Mouse (Mus musculus): ENCODE measurements around the gene Alyref. TPM values are rescaled to one million over a fixed set of nuclear protein-coding genes. Genes with fewer than 3 reads are reported as not detected.
A peak's percentile ranks its signal among the peaks of the same experiment; 100 is the strongest.
"Not testable (repeated sequence)": the region's sequence is repeated elsewhere in the genome, so short reads cannot be mapped to it uniquely, and the experiment has no call there.

Alyref gene
- polyA plus RNA-seq, 1 experiment, result not detected

DNA sequence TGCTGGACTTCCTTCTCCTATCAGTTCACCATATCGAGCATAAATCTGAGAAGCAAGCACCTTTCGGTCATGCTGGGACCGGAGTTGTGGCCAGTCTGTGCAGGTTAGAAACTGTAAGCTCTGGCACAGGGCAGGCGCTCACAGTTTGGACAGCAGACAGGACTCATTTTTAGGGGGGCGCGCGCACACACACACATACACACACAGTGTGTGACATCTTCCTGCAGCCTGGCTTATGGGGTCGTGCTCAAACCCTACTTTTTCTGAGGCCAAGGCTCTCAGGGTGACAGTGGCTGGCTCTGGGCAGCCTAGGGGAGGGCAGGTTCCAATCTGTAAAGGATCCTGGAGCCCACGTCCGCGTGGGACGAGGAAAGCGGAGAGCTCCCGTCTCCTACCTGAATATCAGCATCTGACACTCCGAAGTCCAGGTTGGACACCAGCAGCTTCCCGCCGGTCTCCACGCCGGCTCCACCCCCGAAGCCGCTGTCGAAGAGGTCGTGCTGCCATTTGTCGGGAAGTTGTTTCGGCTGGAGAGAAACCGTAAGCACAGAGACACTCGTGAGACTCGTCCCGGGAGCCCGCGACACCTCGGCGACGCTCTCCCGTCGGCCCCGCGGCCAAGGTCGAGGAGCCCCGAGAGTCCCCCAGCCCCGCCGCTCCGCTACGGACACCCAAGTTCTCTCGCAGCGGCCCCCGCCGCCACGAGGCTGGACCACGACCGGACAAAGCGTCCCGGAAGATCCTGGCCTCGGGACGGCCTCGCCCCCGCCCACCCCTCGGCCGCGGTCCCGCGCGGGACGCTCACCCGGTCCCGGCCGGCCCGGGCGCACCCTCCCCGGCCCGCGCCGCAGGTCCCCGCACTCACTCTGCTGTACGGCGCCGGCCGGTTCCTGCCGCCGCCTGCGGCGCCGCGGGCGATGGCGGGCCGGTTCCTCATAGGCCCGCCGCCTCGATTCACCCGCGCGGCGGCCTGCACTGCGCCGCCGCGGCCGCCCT lies 627 bp downstream of the Alyref start:
- WGBS, result 4% methylated on average over 99 of the region's 99 CpGs
- H3K4me1 ChIP-seq (ENCODE audit: control insufficient read depth, insufficient read depth, low read length), result peaks cover 16% of the 10 kb centered on the region
- peak overlapping the region; percentile 86 for H3K4me3 ChIP-seq (ENCODE audit: insufficient read depth, low read depth, low read length)
- TF ChIP-seq CTCF (IDR thresholded peaks at IDR 0.05; ENCODE audit: insufficient read depth, low read depth, low read length), result no peak
- no peak for TF ChIP-seq POLR2A (IDR thresholded peaks at IDR 0.05; ENCODE audit: insufficient read depth, low read depth, low read length)
- no peak overlapping the region for H3K27ac ChIP-seq (ENCODE audit: insufficient read depth, low read depth, low read length)

DNA sequence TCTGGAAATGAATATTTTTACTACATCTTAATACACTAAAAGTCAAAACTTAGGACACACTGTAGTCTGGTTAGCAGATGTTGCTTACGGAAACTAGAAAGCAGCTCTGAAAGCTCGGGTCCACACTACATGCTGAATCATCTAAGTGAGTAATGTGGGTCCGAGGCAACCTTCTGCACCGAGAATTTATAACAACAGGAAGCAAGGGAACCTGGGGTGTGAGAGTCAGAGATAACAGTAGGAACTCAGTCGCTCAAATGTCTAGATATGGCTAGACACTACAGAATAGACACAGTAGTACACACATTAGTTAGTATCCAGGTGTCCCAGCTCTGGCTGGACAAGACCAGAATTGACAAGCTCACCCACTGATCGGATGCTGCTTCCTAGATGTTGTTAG lies 9.6 kb downstream of the Alyref start:
- 85% methylated on average over 6 of the region's 6 CpGs for WGBS
- Histone ChIP-seq H3K27ac (ENCODE audit: insufficient read depth, low read depth, low read length) (no peak overlapping the region), H3K4me3 (ENCODE audit: insufficient read depth, low read depth, low read length) (no peak overlapping the region), H3K4me1 (ENCODE audit: control insufficient read depth, insufficient read depth, low read length) (no peaks in the 10 kb centered on the region)
- TF ChIP-seq POLR2A (IDR thresholded peaks at IDR 0.05; ENCODE audit: insufficient read depth, low read depth, low read length) (no peak), CTCF (IDR thresholded peaks at IDR 0.05; ENCODE audit: insufficient read depth, low read depth, low read length) (no peak)

DNA sequence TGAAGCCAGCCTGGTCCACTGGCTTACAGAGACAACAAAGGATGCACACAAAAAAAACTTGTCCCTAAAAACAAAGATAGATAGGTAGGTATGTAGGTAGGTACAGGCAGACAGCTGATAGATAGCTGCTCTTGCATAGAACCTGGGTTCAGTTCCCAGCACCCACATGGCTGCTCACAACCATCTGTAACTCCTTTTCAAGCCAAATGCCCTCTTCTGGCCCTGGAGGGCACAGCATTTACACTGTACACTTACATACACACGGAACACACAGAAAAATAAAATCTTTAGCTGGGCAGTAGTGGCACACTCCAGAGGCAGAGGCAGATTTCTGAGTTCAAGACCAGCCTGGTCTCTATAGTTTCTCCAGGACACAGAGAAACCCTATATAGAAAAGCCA lies 14.2 kb downstream of the Alyref start:
- Histone ChIP-seq H3K4me1 (ENCODE audit: control insufficient read depth, insufficient read depth, low read length) (peaks cover 20% of the 10 kb centered on the region), H3K4me3 (ENCODE audit: insufficient read depth, low read depth, low read length) (no peak overlapping the region), H3K27ac (ENCODE audit: insufficient read depth, low read depth, low read length) (no peak overlapping the region)
- no peak for TF ChIP-seq CTCF (IDR thresholded peaks at IDR 0.05; ENCODE audit: insufficient read depth, low read depth, low read length)
- no peak for TF ChIP-seq POLR2A (IDR thresholded peaks at IDR 0.05; ENCODE audit: insufficient read depth, low read depth, low read length)
- WGBS, result 96% methylated on average over 1 of the region's 1 CpGs

DNA sequence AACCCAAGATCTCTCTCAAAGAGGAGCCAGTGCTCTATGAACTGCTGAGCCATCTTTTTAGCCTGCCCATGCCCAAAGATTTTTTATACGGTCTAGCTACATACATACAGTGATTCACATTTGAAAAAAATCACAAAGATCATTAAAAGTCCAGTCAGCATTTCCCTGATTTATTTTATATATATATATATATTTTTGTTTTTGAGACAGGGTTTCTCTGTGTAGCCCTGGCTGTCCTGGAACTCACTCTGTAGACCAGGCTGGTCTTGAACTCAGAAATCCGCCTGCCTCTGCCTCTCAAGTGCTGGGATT lies 15.2 kb downstream of the Alyref start:
- not testable (repeated sequence) for H3K4me3 ChIP-seq (ENCODE audit: insufficient read depth, low read depth, low read length); H3K27ac ChIP-seq (ENCODE audit: insufficient read depth, low read depth, low read length)
- 97% methylated on average over 2 of the region's 2 CpGs for WGBS
- peaks cover 20% of the 10 kb centered on the region for H3K4me1 ChIP-seq (ENCODE audit: control insufficient read depth, insufficient read depth, low read length)

DNA sequence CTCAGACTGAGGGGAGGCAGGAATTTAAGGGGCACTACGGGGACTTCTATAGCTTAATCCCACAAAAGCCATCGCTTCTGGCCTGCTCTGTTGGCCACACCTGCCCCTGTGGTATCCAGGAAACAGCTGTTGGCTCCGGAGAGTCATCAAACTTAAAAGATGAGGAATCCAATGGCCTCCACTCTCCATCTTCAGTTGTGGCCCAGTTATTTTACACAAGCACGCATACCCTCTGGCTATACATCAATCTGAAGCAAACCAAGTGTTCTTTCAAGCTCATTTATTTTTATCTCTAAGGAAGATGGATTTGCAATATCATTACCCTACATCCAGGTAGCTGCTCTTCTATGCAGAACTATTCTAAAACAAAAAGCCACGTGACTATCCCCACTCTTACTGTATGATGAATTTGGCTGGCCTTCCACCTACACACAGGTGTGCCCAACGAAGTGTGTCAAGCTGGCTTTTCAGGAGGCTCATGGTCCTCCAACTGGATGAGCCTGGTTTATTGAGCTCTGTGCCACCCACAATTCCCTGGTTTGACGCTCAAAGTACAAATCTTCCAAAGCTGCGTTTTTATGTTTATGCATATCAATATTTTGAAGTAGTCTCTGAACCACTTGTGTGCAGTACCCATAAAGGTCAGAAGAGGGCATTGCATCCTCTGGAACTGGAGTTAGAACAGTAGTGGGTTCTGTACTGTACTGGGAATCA lies 15.7 kb downstream of the Alyref start:
- H3K27ac ChIP-seq (ENCODE audit: insufficient read depth, low read depth, low read length), result peak overlapping the region; percentile 85
- TF ChIP-seq CTCF (IDR thresholded peaks at IDR 0.05; ENCODE audit: insufficient read depth, low read depth, low read length) (no peak), POLR2A (IDR thresholded peaks at IDR 0.05; ENCODE audit: insufficient read depth, low read depth, low read length) (no peak)
- H3K4me3 ChIP-seq (ENCODE audit: insufficient read depth, low read depth, low read length), result peak overlapping the region; percentile 71
- H3K4me1 ChIP-seq (ENCODE audit: control insufficient read depth, insufficient read depth, low read length), result peaks cover 20% of the 10 kb centered on the region
- WGBS, result 67% methylated on average over 8 of the region's 8 CpGs

DNA sequence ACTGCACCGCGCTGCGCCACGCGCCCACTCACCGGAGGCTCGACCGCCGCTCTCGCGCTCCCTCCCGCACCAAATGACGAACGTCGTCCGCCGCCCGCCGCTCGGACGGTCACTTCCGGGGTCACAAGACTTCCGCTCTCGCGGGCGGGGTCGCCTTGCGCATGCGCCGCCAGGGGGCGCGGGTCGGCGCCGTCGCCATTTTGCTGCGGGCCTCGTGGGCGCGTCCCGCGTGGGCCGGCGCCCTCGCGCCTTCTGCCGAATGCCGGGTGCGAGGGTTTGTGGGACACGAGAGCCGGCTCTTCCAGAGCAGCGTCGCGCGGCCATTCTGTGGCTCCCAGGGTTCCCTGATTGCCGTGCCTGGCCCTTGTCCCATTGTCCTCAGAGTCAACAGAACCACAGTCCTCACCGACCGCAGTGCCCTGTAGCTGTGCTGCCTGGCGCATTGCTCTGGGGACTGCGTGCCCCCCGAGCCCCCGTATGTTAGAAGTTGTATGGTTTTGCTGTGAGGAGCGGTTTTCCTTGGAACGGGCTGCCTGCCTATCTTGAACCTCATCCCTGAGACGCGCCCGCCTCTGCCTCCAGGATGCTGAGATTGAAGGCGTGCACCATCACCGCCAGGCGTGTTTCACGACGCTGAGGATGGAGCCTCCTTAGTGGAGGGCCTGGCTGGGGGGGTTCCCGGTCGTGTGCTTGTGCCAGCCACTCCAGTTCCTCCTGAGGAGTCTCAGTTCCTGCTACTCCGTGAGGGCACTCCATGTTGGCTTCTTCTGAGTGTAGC lies 16.5 kb downstream of the Alyref start, which contains the start of gene Arhgdia:
Arhgdia (minus strand) TSS at position 135 of the 778 bp plus-strand sequence.
- Histone ChIP-seq H3K27ac (ENCODE audit: insufficient read depth, low read depth, low read length) (peak within 1 kb of the TSS; percentile 85), H3K4me3 (ENCODE audit: insufficient read depth, low read depth, low read length) (peak within 1 kb of the TSS; percentile 71), H3K4me1 (ENCODE audit: control insufficient read depth, insufficient read depth, low read length) (peaks cover 20% of the 10 kb centered on the region)
- TF ChIP-seq CTCF (IDR thresholded peaks at IDR 0.05; ENCODE audit: insufficient read depth, low read depth, low read length), result 0 out of 2 replicates have a peak, but pooled peaks have one; percentile 12
- TF ChIP-seq POLR2A (IDR thresholded peaks at IDR 0.05; ENCODE audit: insufficient read depth, low read depth, low read length), result peak; percentile 96
- WGBS, result 3% methylated on average over 73 of the region's 75 CpGs

DNA sequence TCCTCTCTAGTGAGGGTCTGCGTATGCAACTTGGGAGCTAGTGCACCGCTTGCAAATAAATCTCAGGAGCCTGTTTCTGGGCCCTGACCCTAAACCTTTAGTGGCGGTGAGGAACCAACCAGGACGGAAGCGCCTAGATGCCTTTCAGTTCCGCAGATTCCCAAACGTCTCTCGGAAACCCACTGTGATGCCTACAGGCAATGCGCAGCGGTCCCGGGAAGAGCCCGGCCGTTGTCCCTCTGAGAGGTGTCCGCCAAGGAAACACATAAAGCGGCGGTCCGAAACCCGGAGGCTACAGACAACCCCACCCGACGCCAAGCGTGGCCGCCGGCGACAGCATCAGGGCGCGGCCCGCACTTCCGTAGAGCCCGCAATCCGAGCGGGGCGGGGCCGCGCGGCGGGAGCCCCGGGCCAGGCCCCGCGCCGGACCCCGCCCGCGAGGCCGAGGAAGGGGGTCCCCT lies 17.3 kb downstream of the Alyref start:
- TF ChIP-seq CTCF (IDR thresholded peaks at IDR 0.05; ENCODE audit: insufficient read depth, low read depth, low read length), result 0 out of 2 replicates have a peak, but pooled peaks have one; percentile 8
- no peak for TF ChIP-seq POLR2A (IDR thresholded peaks at IDR 0.05; ENCODE audit: insufficient read depth, low read depth, low read length)
- peak overlapping the region; percentile 71 for H3K4me3 ChIP-seq (ENCODE audit: insufficient read depth, low read depth, low read length)
- WGBS, result 6% methylated on average over 39 of the region's 44 CpGs
- H3K27ac ChIP-seq (ENCODE audit: insufficient read depth, low read depth, low read length), result no peak overlapping the region
- H3K4me1 ChIP-seq (ENCODE audit: control insufficient read depth, insufficient read depth, low read length), result peaks cover 20% of the 10 kb centered on the region

DNA sequence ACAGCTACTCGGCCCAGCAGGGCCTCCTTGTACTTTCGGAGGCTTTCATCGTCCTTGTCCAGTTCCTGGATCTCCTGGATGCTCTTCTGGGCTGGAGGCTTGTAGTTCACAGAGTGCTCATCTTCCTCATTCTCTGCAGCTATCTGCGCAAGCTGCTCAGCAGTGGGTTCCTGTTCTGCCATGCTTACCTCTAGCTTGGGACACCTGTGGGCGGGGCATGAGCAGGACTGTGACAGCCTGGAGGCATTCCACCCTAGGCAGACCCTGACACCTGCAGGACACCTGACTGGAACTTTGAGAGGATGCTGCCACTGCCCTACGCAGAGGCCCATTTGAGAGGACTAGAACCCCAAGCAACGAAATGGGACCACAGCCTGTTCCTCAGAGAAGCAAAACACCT lies 18.0 kb downstream of the Alyref start:
- 50% methylated on average over 7 of the region's 7 CpGs for WGBS

More for the DNA sequence above, 18.0 kb downstream of the Alyref start:
- TF ChIP-seq POLR2A (IDR thresholded peaks at IDR 0.05; ENCODE audit: insufficient read depth, low read depth, low read length), result no peak
- TF ChIP-seq CTCF (IDR thresholded peaks at IDR 0.05; ENCODE audit: insufficient read depth, low read depth, low read length), result no peak
- Histone ChIP-seq H3K4me3 (ENCODE audit: insufficient read depth, low read depth, low read length) (peak overlapping the region; percentile 71), H3K27ac (ENCODE audit: insufficient read depth, low read depth, low read length) (no peak overlapping the region), H3K4me1 (ENCODE audit: control insufficient read depth, insufficient read depth, low read length) (peaks cover 20% of the 10 kb centered on the region)

Data from olfactory bulb, adult 2 months (tissue).